Mouse (Mus musculus) left cerebral cortex, adult 6 months (tissue): ENCODE results near the gene Ankrd53. TPM values are rescaled to one million over a fixed set of nuclear protein-coding genes. Genes with fewer than 3 reads are reported as not detected.

Experiments
- long read RNA-seq, 2 experiments: library from polyadenylated mRNA; unstranded; transcript quantifications; one replicate each; pipeline ENCODE4 v2.0.0; 2019 to 2020
- polyA plus RNA-seq: library from polyadenylated mRNA; unstranded; fragments of <200 nt; fragmentation: Nextera tagmentation; gene quantifications from 2 replicates; pipeline ENCODE4 v1.2.3, GENCODE M21; 2021

The Ankrd53 gene
- not detected in 2 replicates for polyA plus RNA-seq
- long read RNA-seq, experiment 1, result 0 reads
- long read RNA-seq, experiment 2, result 0 reads

GRCm38 (mm10) chr6:83762344-83762743 is at the start of gene Ankrd53:
Gene Ankrd53, plus strand, starts transcription at chr6:83762644.

GRCm38 (mm10) chr6:83742761-83743160 is 19.7 kb upstream of the Ankrd53 start, which contains the start of gene Atp6v1b1:
Gene Atp6v1b1, plus strand, starts transcription at chr6:83742990.

GRCm38 (mm10) chr6:83775638-83776293 is 13.3 kb downstream of the Ankrd53 start, which contains the start of gene Tex261:
Gene Tex261, minus strand, starts transcription at chr6:83775813.

GRCm38 (mm10) chr6:83794760-83795296 is 32.4 kb downstream of the Ankrd53 start, which contains the start of gene Nagk:
Gene Nagk, plus strand, starts transcription at chr6:83794982.

Other genes starting within 250 kb of the Ankrd53 start
- 0.16 TPM in 1 of 2 replicates, not detected in the other for gene Actg2, start 226.4 kb upstream of the Ankrd53 start, polyA plus RNA-seq
- gene Stambp, start 189.9 kb upstream of the Ankrd53 start, polyA plus RNA-seq, result 33.7 and 35.5 TPM in 2 replicates
- gene Clec4f, start 106.5 kb upstream of the Ankrd53 start, polyA plus RNA-seq, result not detected in 2 replicates
- gene Cd207, start 84.8 kb upstream of the Ankrd53 start, polyA plus RNA-seq, result not detected in 2 replicates
- not detected in 2 replicates for gene Vax2, start 51.4 kb upstream of the Ankrd53 start, polyA plus RNA-seq
- gene Atp6v1b1, start 19.7 kb upstream of the Ankrd53 start, polyA plus RNA-seq, result not detected in 2 replicates
- 54.2 and 59.3 TPM in 2 replicates for gene Tex261, start 13.2 kb downstream of the Ankrd53 start, polyA plus RNA-seq
- gene Nagk, start 32.3 kb downstream of the Ankrd53 start, polyA plus RNA-seq, result 81.0 and 103 TPM in 2 replicates
- 14.1 and 15.3 TPM in 2 replicates for gene Paip2b, start 69.1 kb downstream of the Ankrd53 start, polyA plus RNA-seq
- gene Zfp638, start 104.5 kb downstream of the Ankrd53 start, polyA plus RNA-seq, result 25.1 and 30.1 TPM in 2 replicates
- 1.4 and 1.5 TPM in 2 replicates for gene Dysf, start 245.9 kb downstream of the Ankrd53 start, polyA plus RNA-seq